Mouse (Mus musculus) embryo, embryonic 11.5 days (tissue): ENCODE measurements at regions not wholly inside any gene's neighbourhood (a gene's known extent, or its start where the extent isn't known, plus 50 kb on each side); places are given as distances from the start of the nearest gene placed in this dataset.

Source experiments
- DNase-seq: peaks from one replicate; pipeline ENCODE4 v3.0.0-alpha.2; 2012; ENCODE audit warnings: low read depth, low spot score

DNA sequence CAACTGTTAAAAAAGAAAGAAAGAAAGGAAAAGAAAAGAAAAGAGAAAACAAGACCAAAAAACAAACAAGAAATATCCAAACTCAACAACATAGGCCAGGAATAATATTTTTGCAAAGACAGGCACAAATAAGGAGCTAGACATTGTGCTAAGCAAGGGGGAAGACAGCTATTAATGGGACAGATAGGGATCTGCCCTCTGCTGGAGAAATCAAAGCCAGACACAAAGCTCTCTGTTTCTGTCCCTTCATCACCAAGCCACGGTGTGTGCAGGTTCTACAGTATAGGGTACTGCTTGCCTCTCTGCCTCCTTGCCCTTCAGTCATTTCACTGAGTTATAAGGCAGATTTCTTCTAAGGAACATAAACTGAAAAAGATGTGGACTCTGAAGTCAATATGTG lies 57.8 kb upstream of the Chchd3 start:
- no peak for DNase-seq

DNA sequence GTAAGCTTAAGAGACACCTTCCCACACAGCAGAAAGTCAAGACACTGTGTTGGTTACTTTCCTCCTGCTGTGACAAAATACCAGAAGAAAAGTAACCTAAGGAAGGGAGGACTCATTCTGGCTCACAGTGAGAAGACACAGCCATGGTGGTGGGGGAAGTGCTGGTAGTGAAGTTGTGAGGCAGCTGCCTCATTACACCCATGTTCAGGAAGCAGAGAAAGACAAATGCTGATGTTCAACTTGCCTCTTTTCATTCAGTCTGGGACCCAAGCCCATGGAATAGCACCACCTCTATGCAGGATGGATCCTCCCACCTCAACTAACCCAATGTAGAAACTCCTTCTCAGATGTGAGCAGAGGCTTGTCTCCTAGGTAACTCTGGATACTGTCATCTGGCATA lies 60.5 kb upstream of the Chchd3 start:
- DNase-seq: no peak

DNA sequence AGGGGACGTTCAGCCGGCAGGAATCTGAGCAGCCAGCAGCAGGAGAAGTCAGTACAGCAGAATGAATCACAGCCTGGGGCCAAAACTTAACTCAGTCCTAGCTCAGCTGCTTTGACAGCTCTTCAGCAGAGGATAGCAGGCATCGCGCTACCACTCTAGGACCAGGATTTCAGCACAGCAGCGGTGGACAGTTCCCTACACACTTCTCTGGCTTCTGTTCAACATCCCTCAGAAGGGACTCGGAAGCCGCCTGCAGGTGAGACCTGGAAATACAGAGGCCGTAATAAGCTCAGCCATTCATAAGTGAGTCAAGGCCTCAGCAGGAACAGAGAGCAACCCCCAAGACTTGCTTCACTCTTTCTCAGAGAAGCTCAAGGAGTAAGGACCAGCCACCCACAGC lies 66.5 kb upstream of the Chchd3 start:
- peak; percentile 79 for DNase-seq

DNA sequence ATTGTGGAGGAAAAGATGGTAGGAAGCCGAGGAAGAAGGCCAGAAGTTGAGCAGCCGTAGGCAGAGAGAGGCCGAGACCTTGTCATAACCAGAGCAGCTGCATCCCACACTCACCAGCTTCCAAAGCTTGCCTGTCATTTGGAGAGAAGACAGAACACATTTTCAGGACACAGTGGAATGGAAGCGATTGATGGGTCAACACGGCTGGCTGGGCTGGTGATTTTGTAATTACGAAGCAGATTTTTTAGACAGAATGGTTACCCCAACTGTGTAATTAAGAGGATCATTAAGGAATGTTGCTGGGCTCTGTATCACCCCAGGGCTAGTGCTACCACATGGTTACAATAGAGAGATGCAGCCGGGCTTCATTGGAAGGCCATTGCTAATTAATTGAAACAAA lies 76.8 kb upstream of the Chchd3 start:
- no peak for DNase-seq

DNA sequence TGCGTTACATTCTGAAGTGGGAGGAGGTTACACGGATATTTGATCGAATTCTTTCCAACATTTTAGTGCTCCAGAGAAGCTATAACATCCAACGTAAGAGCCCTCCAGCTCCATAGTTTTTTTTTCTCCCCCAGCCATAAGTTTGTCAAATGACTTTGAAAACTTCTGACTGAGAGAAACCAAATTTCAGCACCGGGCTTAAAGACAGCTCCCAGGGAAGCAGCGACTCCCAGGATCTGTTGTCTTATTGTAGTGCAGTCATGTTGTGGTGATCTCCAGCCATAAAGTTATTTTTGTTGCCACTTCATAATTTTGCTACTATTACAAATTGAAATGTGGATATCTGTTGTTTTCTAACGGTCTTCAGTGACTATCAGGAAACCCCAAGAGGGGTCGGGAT lies 77.8 kb upstream of the Chchd3 start:
- DNase-seq: peak; percentile 46

DNA sequence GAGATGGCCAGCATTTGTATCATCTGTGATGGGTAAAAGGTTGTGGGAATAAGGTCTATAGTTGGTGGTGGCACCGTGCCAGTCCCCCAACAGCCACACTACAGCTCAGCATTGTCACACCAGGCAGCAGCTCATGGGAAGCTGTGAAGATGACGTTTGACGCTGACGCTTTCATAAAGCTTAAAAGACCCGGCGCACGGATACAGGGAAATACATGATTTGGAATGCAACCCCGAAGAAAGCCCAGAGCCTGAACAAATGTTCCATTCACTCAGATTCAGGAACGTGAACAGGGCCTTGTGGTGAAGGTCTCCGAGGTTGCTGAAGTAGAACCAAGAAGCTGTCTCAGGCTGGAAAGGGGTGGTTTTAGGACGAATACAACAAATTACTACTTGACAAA lies 82.4 kb upstream of the Exoc4 start:
- DNase-seq: no peak

DNA sequence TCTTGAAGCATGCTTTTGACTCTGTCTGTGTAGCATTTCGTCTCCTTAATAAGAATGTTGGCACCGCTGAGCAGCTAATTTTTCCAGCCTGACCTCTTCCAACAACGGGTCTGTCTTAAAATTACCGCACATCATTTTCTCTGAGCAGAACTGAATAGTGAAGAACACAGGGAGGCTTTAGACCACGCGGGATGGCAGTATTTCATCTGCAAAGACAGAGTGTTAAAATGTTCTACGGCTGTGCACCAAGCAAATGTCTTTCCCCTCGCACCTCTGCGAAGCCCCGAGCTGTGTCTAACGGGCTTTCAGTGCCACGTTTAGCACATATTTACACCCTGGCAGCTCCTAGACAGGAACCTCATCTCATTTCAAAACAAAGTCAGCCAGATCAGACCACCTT lies 75.3 kb upstream of the Exoc4 start:
- DNase-seq: no peak

DNA sequence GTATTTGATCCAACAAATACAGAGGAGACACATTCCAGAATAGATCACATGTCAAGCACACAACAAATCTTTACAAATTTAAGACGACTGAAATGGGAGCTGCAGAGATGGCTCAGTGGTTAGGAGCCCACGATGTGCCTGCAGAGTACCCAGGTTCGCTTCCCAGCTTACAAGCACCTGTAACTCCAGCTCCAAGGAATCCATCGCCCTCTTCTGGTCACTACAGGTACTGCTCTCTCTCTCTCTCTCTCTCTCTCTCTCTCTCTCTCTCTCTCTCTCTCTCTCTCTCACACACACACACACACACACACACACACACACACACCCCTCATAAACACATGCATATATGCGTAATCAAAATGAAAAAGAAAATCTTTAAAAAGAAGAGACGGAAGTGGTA lies 74.3 kb upstream of the Exoc4 start:
- no peak for DNase-seq

DNA sequence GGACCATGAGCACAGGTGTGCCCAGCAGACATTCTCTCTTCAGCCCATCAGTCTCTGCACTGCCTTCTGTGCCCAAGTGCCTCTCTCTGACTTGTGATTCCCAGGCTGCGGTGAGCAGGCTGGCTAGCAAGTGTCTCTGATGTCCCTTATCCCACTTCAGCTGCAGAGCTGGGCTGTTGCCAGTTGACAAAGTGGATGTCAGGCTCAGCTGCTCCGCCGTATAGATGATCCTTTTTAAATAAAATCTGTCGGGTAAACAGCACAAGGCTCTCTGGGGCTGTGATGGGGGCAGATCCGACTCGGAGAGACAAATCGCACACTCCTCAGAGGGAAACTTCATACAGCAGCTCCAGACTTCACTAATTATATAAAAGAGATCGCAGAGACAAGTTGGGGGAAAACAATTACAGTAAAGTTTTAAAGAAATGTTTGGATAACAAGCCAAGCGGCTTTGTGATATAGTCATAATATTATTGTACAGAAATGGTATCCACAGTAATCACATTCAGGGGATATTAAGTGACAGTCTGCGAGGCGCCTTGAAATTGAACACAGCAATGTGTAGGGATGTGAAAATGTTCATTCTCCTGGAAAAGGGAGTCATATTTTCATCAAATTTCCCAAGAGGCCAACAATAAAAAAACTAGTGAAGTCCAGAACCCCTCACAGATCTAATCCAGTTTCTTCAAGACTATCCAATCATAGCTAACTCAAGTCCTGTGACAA lies 59.2 kb upstream of the Exoc4 start:
- DNase-seq: no peak

DNA sequence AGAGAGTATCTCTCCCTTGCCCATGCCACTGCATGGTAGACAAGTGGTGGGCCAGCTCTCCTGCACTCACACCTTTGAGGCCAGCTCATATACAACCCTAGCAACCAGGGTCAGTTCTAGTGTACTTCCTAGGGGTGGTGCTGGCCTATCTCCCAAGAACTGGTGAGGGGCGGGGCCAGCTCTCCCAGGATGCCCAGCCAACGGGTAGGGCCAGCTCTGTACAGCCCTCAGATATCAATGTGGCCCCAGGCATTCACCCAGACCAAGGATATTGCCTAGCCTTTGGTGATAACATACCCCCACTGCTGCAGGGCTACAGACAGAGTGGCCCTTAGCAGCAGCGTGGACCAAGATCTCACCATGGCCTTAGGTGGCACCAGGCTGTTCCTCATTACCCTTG lies 55.1 kb upstream of the Exoc4 start:
- no peak for DNase-seq
